Mouse (Mus musculus): ENCODE measurements at regions not wholly inside any gene's neighbourhood (a gene's known extent, or its start where the extent isn't known, plus 50 kb on each side); places are given as distances from the start of the nearest gene placed in this dataset.

GRCm38 (mm10) chr13:102625171-102625835 lies 68.1 kb upstream of the Cd180 start:
- TF ChIP-seq CTCF (IDR thresholded peaks at IDR 0.05; ENCODE audit: borderline replicate concordance, insufficient read depth, low read depth, low read length) (no peak), POLR2A (IDR thresholded peaks at IDR 0.05; ENCODE audit: borderline replicate concordance, insufficient read depth, low read length) (no peak)

All from cerebellum, adult 2 months (tissue).